In genomic region chr17:14302356-14302755, GRCm38 (mm10) we compare ENCODE assay signal across 12 mouse cellular contexts. TPM values are rescaled to one million over a fixed set of nuclear protein-coding genes. Genes with fewer than 3 reads are reported as not detected.
DNase-seq lines count a peak whose midpoint lies in the region; ATAC-seq and TF ChIP-seq lines count a peak whose summit lies in the region.
"Had no signal": no experiment of that assay in that cellular context is flagged by ENCODE, and none has a peak within 500 bp of the region (broad histone marks: within the 10 kb centered on the region; RNA-seq: fewer than 3 reads in every experiment).

No protein-coding gene starts in this region.

- 44% methylated on average over 6 of the region's 6 CpGs for WGBS in forebrain, embryonic 10.5 days
- WGBS in forebrain, embryonic 15.5 days: 40% methylated on average over 6 of the region's 6 CpGs
- WGBS in neural tube, embryonic 12.5 days: 14% methylated on average over 6 of the region's 6 CpGs

- H3K4me1 ChIP-seq in forebrain, embryonic 10.5 days: peaks cover 15% of the 10 kb centered on the region
- peaks cover 3% of the 10 kb centered on the region; the same call in 1 of the 2 replicates for H3K4me1 ChIP-seq in forebrain, embryonic 15.5 days
- H3K4me1 ChIP-seq in neural tube, embryonic 12.5 days: no peaks in the 10 kb centered on the region; the same call in 1 of the 2 replicates

- no peak overlapping the region for H3K9ac ChIP-seq in forebrain, embryonic 15.5 days (replicated peaks)
- no peak overlapping the region for H3K9ac ChIP-seq in neural tube, embryonic 12.5 days
- H3K9ac ChIP-seq: embryonic facial prominence, embryonic 12.5 days; limb, embryonic 15.5 days had no signal

- no peaks in the 10 kb centered on the region for H3K36me3 ChIP-seq in forebrain, embryonic 10.5 days (replicated peaks)
- no peaks in the 10 kb centered on the region for H3K36me3 ChIP-seq in forebrain, embryonic 15.5 days
- no peaks in the 10 kb centered on the region for H3K36me3 ChIP-seq in neural tube, embryonic 12.5 days
- H3K36me3 ChIP-seq: embryonic facial prominence, embryonic 12.5 days; limb, embryonic 15.5 days had no signal

- H3K4me2 ChIP-seq in forebrain, embryonic 15.5 days (replicated peaks): no peak overlapping the region
- H3K4me2 ChIP-seq in neural tube, embryonic 12.5 days (replicated peaks): no peak overlapping the region
- H3K4me2 ChIP-seq: embryonic facial prominence, embryonic 12.5 days; heart, embryonic 11.5 days; limb, embryonic 15.5 days had no signal

- ATAC-seq in forebrain, embryonic 15.5 days (replicated peaks): no peak
- ATAC-seq in neural tube, embryonic 12.5 days (ENCODE audit: low FRiP score, low read depth): peak; percentile 63

- no peak for DNase-seq in forebrain, embryonic 10.5 days (ENCODE audit: extremely low spot score, low spot score)
- DNase-seq in layer of hippocampus, postnatal 10 days (ENCODE audit: low spot score in 2 of 2): peak; percentile 21 to 33
- no peak for DNase-seq in layer of hippocampus, adult 9-10 months (ENCODE audit: low spot score)
- peak; percentile 67 for DNase-seq in brain, embryonic 14.5 days (ENCODE audit: low read depth)
- DNase-seq in urinary bladder, adult 2 months (ENCODE audit: low spot score): no peak
- DNase-seq in cerebellum, adult 8-10 months: no peak

- TF ChIP-seq CTCF in brain, embryonic 14.5 days (IDR thresholded peaks at IDR 0.05; ENCODE audit: borderline replicate concordance, extremely low read depth, insufficient read depth, insufficient read length): no peak

- H3K27ac ChIP-seq in forebrain, embryonic 10.5 days: 0 out of 2 replicates have a peak overlapping the region, but pooled peaks have one; percentile 48
- no peak overlapping the region for H3K27ac ChIP-seq in forebrain, embryonic 15.5 days (replicated peaks)
- H3K27ac ChIP-seq in neural tube, embryonic 12.5 days: no peak overlapping the region
- H3K27ac ChIP-seq: embryonic facial prominence, embryonic 12.5 days; limb, embryonic 15.5 days; macrophage had no signal

- peaks cover 9% of the 10 kb centered on the region; the same call in 1 of the 2 replicates for H3K9me3 ChIP-seq in forebrain, embryonic 10.5 days
- H3K9me3 ChIP-seq in forebrain, embryonic 15.5 days: 0 out of 2 replicates have a peak, but pooled peaks cover 3% of the 10 kb centered on the region
- no peaks in the 10 kb centered on the region for H3K9me3 ChIP-seq in neural tube, embryonic 12.5 days
- H3K9me3 ChIP-seq: embryonic facial prominence, embryonic 12.5 days; limb, embryonic 15.5 days had no signal

- H3K4me3 ChIP-seq in forebrain, embryonic 10.5 days: no peak overlapping the region
- no peak overlapping the region for H3K4me3 ChIP-seq in forebrain, embryonic 15.5 days
- no peak overlapping the region for H3K4me3 ChIP-seq in neural tube, embryonic 12.5 days
- H3K4me3 ChIP-seq: embryonic facial prominence, embryonic 12.5 days; limb, embryonic 15.5 days had no signal

- H3K27me3 ChIP-seq in forebrain, embryonic 10.5 days (ENCODE audit: poor library complexity, severe bottlenecking): no peaks in the 10 kb centered on the region
- H3K27me3 ChIP-seq in forebrain, embryonic 15.5 days: no peaks in the 10 kb centered on the region
- no peaks in the 10 kb centered on the region for H3K27me3 ChIP-seq in neural tube, embryonic 12.5 days (replicated peaks)
- H3K27me3 ChIP-seq: embryonic facial prominence, embryonic 12.5 days; limb, embryonic 15.5 days had no signal

- no peak for TF ChIP-seq POLR2A in brain, embryonic 14.5 days (IDR thresholded peaks at IDR 0.05; ENCODE audit: borderline replicate concordance, extremely low read depth, insufficient read depth, insufficient read length, poor library complexity, severe bottlenecking)

RNA-seq across cellular contexts. Expression of gene Smoc2, which starts 23.1 kb away (rescaled TPM):
- 3.0 and 3.8 TPM in 2 replicates for polyA plus RNA-seq in forebrain, embryonic 10.5 days (2016; fragmentation: Nextera tagmentation; extraction: Ambion mirVana)
- polyA plus RNA-seq in forebrain, embryonic 15.5 days (2015; fragmentation: Nextera tagmentation; extraction: Ambion mirVana): 1.4 and 2.1 TPM in 2 replicates
- 10 to 100 TPM in 1 of 2 experiments, 1 to 10 TPM in 1; 9.4 to 10.1 TPM for total RNA-seq in layer of hippocampus, postnatal 10 days (2021)
- polyA plus RNA-seq in brain, embryonic 14.5 days (2012; rRNA removed): 5.8 and 9.8 TPM in 2 replicates
- 19.1 and 23.3 TPM in 2 replicates for polyA plus RNA-seq in neural tube, embryonic 12.5 days (2016; fragmentation: Nextera tagmentation; extraction: Ambion mirVana)
- polyA plus RNA-seq in urinary bladder, adult 2 months (2012; rRNA removed): 129 and 144 TPM in 2 replicates
- polyA plus RNA-seq: macrophage had no signal

Comparison
In these comparisons a context has a peak if more than half of its experiments do, and no peak if none do; other contexts are left out.
1. DNase-seq: peak in layer of hippocampus, postnatal 10 days (2 of 2) and brain, embryonic 14.5 days (single experiment); none in forebrain, embryonic 10.5 days (single experiment), layer of hippocampus, adult 9-10 months (single experiment), urinary bladder, adult 2 months (single experiment) and cerebellum, adult 8-10 months (single experiment).